Mouse (Mus musculus) hematopoietic stem cell, adult 5-6 weeks (primary cell): Measurements from ENCODE around the gene Creb3l1. TPM values are rescaled to one million over a fixed set of nuclear protein-coding genes. Genes with fewer than 3 reads are reported as not detected.

Experiments
- ATAC-seq, 2 experiments: fragments of 125-278 bp in 1 of 2; replicated peaks in 1 of 2; 2 replicates each; pipeline ENCODE4 v1.8.0; 2016 to 2017; ENCODE audit warnings: inconsistent platforms in 2 of 2, mild to moderate bottlenecking in 2 of 2, moderate number of reproducible peaks in 2 of 2, low read depth in 1 of 2, moderate TSS enrichment in 1 of 2; ENCODE audit not compliant: low FRiP score in 2 of 2, poor library complexity in 2 of 2, severe bottlenecking in 2 of 2, insufficient read depth in 1 of 2, low TSS enrichment in 1 of 2
- total RNA-seq: library from RNA; stranded (forward); fragments of 172-1452, 232-1000 nt; gene quantifications from 2 replicates; pipeline ENCODE4 v1.2.3, GENCODE M21; 2017

Creb3l1 gene
- total RNA-seq, 1 experiment from 2014 or later = not detected

GRCm38 (mm10) chr2:92048034-92048690, 23.9 kb upstream of the Creb3l1 start:
- ATAC-seq = no peak

GRCm38 (mm10) chr2:92047601-92048000, 23.3 kb upstream of the Creb3l1 start:
- no peak for ATAC-seq

- ATAC-seq = no peak
Observed at GRCm38 (mm10) chr2:92043285-92043684, 19.0 kb upstream of the Creb3l1 start.

- ATAC-seq = no peak
Observed at GRCm38 (mm10) chr2:92041538-92041937, 17.2 kb upstream of the Creb3l1 start.

- ATAC-seq = no peak
Observed at GRCm38 (mm10) chr2:92034273-92034672, 10.0 kb upstream of the Creb3l1 start.

- ATAC-seq = no peak
Observed at GRCm38 (mm10) chr2:92030554-92030953, 6.3 kb upstream of the Creb3l1 start.

GRCm38 (mm10) chr2:92029387-92030133, 5.3 kb upstream of the Creb3l1 start:
- no peak for ATAC-seq

GRCm38 (mm10) chr2:92027811-92028590, 3.7 kb upstream of the Creb3l1 start:
- no peak for ATAC-seq

- no peak for ATAC-seq
Observed at GRCm38 (mm10) chr2:92025966-92026365, 1.7 kb upstream of the Creb3l1 start.

- ATAC-seq = no peak
Observed at GRCm38 (mm10) chr2:92025202-92025601, 900 bp upstream of the Creb3l1 start.

- ATAC-seq = peak; percentile 52 to 61; a peak in 2 of 4 replicates
Observed at GRCm38 (mm10) chr2:92023362-92024273, 684 bp downstream of the Creb3l1 start.

GRCm38 (mm10) chr2:92020676-92021265, 3.5 kb downstream of the Creb3l1 start:
- no peak for ATAC-seq

- no peak for ATAC-seq
Observed at GRCm38 (mm10) chr2:92017440-92017839, 6.9 kb downstream of the Creb3l1 start.

- 0 out of 4 replicates have a peak, but pooled peaks of 1 of the 2 experiments have one; percentile 27 for ATAC-seq
Observed at GRCm38 (mm10) chr2:92016981-92017380, 7.3 kb downstream of the Creb3l1 start.

GRCm38 (mm10) chr2:92014891-92015290, 9.4 kb downstream of the Creb3l1 start:
- no peak for ATAC-seq

GRCm38 (mm10) chr2:92014248-92014647, 10.1 kb downstream of the Creb3l1 start:
- peak in 1 of 2 experiments; percentile 40; a peak in 2 of 4 replicates for ATAC-seq
